Mouse (Mus musculus): ENCODE data around the gene Esrrg.

GRCm38 (mm10) chr1:187613277-187613676 lies 4.7 kb downstream of the Esrrg start:
- TF ChIP-seq CTCF (IDR thresholded peaks at IDR 0.05; ENCODE audit: low read depth, low read length) (no peak), POLR2A (IDR thresholded peaks at IDR 0.05; ENCODE audit: extremely low read depth, insufficient read depth, low read length) (no peak)

Measured in liver, adult 2 months (tissue).